Mouse (Mus musculus): Measurements from ENCODE around the gene Phactr3.
"Not testable (repeated sequence)": the region's sequence is repeated elsewhere in the genome, so short reads cannot be mapped to it uniquely, and the experiment has no call there.

Phactr3 gene

DNA sequence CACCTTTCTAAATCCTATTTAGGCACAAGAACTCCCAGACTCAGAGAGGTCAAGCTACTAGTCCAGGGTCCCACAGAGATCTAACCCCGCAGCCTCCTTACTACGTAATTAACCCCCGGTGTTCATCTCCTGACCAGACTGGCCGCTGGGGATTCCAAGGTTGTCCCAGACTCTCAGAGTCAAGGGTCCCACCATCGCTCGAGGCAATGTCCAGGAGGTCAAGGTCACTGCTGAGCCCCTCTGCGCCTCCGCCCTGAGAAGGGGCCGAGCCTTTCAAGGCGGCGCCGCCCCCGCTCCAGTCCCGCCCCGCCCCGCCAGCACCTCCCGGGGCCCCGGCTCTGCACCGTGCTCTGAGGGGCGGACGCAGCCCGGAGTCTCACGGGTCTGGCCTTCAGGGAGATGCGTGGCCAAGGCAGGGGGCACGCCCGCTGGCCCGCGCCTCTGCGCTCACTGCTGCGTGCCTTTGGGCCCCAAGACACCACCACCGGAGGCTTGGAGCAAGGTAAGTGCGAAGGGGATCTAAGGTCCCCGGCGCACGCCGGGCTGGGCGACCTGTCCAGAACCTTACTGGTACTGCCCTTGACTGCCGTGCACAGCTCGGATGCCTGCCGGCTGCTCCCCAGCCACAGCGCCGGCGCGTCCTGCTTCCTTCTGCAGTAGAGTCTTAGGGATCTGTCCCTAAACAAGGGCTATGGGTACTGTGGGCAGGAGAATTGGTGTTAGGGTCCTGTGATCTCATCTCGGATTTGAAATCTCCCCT lies at the start of gene Phactr3:
Phactr3 (plus strand) TSS at position 175 of the 760 bp plus-strand sequence.
- DNase-seq (ENCODE audit: low spot score), result no peak

DNA sequence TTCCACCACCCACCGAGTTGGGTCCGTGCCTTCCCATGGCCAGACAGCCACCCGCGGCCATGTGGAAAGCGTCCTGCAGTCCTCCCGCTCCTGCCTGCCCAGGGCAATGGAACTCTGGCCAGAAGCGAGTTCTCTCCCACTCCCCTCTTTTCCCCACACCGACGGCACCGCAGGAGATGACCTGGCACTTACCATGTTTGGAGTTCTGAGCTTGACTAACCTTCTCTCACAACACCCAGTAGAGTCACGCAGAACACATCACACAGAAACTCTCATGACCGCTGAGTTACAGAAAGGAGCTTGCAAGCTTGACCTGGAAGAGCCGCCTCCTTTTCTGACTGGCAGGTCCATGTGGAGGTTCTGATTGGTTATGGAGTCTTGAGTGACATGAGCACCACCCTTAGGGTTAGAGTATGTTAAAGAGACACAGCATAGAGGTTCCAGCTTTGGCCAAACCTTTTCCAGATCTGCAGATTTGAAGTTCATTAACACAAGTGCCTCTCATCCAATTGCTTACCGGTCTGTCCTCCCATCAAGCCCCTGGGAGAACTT lies 40.5 kb upstream of the Phactr3 start, which contains the start of gene Zfp931:
Zfp931 (minus strand) TSS at position 311 of the 552 bp plus-strand sequence.
- DNase-seq (ENCODE audit: low spot score), result not testable (repeated sequence)

DNA sequence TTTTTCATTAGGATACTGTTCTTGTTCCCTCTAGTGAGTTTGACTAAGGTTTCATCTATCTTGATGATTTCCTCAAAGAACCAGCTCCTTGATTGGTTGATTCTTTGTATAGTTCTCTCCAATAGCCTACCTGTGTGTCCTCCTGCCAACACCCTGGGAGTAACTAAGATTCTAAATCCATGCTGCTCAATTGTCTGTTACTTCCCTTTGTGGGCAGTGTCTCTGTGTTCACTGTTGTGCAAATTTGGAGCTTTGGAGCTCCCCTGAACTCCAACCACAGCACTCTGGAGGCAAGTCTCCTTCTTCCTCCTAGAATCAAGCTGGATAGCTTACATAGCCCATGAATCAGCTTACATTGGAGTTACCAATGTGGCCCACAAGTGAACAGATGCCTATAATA lies 29.2 kb upstream of the Phactr3 start:
- no peak for DNase-seq (ENCODE audit: low spot score)

DNA sequence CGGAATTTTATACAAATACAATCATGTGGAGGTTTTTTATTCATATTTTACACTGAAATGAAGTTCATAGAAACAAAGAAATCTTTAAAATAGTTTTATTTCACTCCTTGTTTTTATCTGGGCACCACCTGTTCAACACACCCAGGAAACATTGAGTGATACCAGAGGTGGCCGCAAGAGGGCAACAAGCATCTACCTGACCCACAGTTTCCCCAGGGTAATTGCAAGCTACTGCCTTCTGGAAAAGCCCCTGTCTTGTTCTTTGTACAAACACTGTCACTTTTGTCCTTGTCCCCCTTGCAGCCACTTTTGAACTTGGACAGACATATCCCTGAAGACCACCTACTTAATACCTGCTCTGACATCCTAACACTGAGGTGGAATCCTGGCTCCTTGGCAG lies 20.8 kb upstream of the Phactr3 start:
- DNase-seq (ENCODE audit: low spot score), result no peak

DNA sequence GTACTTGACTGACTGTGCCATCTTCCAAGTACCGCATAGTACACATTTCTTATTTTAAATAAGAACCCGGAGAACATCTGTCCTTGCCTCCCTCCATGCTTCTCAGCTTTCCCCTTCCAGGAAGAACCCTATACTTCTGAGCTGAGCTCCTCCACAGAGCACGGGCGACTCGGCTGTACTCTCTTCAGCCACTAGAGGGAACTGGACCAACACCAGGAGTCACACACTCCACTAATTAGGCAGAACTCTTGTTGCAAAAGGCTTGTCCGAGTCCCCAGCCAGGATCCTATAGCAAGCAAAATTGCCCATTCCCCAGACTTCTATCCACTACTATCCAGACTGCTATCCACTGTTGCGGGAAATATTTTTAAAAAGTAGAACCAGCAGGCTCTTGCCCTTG lies 16.8 kb upstream of the Phactr3 start:
- no peak for DNase-seq (ENCODE audit: low spot score)

DNA sequence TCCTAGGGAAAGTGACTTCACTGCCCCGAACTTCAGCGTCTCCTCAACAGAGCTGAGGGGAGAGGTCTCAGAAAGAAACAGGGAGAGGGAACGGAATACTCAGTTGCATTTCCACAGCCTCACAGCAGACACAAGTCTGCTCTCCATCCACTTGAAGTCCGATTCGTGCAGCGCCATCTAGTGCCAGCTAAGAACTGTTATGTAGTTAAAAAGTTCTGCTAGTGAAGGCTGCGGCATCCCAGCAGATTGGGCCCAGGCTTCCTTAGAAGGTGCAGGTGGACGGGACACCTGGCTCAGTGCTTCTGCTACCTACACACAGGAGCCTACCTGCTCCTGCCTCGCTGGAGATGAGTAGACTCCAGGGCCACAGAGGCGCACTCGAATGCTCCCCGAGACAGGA lies 829 bp upstream of the Phactr3 start:
- DNase-seq (ENCODE audit: low spot score), result no peak

DNA sequence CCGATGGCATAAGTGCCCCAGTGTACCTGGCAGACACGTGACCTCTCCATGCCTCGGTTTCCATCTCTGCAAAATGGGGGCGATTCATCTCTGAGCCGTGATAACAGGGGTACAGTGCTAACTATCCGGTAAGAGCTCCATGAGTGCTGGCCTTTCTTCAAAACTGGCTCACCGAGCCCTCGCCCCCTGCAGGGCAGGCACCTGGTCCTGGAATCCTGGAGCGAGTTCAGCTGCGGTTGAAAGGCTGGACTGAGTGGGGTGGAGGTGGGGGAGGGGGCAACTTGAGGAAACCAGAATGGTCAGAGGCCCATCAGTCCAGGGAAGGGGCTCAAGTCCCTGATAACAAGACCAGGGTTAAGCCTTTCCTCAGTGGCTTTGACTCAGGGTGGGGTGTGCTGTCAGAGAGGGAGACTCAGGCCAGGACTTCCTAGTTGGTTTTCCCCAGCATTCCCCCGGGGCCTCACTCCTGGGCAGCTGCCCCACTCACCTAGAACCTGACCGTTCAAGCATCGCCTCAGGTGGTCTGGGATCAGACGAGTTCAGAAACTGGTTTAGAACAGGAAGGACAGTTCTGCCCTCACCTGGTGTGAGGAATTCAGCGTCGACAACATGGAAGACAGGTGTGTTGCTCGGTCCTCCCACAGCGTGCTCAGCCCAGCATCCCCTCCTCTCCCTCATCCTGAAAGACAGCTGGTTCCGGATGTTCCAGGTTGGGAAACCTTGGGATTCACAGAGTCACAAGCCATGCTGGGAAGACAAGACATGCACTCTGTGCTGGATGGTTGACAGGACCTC lies 983 bp downstream of the Phactr3 start:
- no peak for DNase-seq (ENCODE audit: low spot score)

DNA sequence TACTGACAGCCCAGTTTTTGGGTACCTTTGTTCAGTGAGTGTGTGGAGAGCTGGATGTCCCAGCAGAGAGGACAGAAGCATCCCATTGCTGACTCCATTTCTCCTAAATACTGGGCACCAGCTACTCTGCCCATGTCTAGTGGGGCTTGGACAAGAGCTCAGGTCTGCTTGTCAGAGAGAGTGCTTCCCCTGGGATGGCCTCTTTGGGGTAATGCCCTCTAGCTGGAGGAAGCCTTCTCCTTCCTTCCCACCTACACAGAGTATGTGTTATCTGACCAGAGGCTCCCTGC lies 1.5 kb downstream of the Phactr3 start:
- no peak for DNase-seq (ENCODE audit: low spot score)

DNA sequence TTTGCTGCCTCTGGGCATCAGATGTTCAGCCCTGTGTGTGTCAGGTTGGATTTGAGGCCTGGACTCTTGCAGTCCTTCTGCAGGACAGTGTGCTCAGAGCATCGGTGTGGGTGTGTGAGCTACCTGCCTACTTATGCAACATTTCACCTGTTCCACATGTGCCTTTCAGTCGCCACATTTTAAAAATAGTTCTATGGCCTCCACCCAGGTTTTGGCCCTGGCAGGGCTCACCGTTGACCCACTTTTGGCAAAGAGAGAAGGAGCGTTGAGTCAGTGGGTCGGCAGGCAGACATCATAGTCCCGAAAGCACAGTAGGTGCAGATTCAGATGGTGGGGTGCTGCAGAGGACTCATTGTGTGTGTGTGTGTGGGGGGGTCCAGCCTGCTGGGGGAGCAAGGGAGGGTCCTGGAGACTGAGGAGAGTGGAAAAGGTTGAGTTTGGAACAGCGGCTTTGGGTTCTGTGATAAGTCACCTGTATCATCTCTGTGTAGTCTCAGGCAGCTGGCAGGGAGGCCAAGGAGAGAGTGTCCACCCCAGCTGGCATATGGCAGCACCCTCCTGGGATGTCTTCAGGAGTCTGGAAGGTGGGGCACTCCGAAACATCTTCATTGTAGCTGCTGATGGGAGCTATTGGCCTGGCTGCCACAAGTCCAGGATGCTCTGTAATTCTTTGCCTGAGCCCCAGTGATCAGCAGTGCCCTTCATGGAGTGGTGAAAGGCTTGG lies 2.0 kb downstream of the Phactr3 start:
- no peak for DNase-seq (ENCODE audit: low spot score)

DNA sequence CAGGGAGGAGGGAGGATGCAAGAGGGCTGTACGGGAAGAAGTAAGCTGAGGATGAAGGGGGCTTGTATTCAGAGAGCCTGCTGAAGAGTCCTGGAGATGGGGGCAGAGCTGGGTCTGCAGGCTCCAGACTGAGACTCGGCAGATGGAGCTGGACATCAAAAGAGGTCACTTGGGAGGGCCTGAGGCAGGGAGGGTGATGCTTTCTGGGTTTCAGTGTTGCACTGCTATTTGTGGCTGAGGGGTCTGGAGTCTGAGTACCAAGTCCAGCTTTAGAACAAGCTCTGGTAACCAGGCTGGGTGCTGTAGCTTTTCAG lies 2.6 kb downstream of the Phactr3 start:
- DNase-seq (ENCODE audit: low spot score), result no peak

DNA sequence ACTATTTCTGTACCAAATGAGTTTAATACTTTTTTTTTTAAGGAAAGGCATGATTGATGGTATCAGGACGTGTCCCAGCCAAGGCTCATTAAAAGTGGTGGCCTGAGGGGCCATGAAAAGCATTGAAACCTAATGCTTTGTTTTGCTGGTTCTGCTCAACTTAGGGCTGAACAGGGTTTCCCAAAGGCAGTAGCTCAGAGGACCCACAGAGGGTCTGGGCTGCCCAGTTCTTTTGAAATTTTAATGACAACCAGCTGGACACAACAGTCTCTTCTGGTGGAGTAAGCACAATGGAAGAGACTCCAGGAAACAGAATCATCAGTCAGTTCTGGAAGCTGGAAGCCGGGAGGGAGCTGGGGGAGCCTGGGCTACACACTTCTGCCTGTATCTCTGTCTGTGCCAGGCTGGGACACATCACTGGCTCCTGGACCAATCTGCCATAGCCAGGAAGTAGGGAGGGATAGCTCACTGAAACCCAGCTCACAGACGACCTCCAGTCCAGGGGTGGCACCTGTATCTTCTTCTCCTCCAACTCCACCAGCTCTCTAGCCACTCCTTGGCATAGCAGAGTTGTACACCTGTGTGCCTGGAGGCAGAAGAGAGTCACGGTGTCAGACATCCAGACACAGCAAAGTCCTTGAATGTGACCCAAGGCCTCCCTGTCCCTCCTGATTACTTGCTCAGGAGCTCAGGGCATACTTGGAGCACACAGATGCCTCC lies 3.3 kb downstream of the Phactr3 start:
- DNase-seq (ENCODE audit: low spot score), result no peak

DNA sequence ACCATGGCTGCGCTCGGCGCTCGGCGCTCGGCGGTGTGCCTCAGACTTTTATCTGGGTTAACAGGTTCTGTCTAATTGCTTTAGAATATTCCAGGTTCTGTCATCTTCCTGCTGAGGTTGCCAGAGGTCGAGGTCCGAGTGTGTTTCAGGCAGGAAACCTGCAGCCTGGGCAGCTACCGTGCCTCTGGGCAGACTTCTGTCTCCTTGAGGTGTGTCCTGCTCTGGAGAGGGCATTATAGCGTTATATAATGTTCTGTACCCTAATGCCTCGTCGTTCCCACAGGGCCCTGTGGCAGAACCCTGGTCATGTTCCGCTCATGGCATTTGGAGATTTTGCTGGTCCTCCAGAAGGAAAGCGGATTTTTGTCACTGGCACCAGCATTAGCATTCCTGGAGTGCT lies 4.7 kb downstream of the Phactr3 start:
- DNase-seq (ENCODE audit: low spot score), result no peak

DNA sequence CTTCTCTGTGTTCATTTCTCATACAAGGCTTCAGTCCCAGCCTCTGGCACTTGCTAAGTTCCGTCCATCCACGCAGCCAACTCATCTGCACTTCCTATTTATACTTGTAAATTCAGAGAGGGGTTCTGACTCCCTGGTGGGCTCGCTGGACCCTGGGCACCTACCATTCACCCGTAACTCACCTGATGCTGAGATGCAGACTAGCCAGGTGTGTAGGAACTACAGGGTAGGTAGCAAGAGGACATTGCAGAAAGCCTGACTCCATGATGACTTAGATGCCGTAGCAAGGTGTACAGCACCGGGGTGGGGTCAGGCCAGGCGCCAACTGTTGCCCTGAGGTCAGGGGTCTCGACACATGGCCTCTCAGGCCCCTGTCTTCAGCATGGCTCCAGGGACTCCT lies 6.7 kb downstream of the Phactr3 start:
- no peak for DNase-seq (ENCODE audit: low spot score)

DNA sequence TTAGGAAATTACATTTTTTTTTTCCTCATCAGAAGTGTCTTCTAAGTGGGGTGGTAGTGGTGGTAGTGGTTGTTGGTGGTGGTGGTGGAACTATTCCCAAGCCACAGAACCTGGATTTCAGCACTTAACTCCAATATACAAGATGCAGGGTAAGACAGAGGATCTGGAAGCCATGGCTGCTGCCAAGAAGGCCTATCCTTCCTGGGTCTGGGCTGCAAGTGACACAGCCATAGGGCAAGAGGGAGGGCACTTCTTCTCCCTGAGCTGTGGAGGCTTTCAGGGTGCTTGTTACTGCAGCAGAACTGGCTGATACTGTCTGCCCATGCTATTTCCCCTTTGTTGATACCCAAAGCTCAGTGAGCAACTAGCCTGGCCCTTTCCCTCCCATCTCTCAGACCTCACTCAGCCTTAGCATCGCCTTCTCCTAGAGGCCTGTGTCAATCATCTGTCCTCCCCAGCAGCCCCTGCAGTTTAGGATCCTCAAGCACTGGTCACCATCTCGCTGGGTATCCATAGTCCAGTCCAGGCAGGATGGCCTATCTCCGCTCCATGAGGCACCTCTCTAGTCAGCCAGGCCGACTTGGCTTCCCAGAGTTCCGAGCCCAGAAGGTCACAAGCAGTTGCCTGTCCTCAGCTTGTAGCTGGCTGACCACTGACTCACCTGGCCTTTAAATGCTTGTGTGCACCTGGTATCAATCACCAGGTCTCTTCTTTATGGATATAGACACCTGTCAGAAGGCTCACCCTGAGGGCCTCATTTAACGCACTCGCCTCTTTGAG lies 7.5 kb downstream of the Phactr3 start:
- no peak for DNase-seq (ENCODE audit: low spot score)

DNA sequence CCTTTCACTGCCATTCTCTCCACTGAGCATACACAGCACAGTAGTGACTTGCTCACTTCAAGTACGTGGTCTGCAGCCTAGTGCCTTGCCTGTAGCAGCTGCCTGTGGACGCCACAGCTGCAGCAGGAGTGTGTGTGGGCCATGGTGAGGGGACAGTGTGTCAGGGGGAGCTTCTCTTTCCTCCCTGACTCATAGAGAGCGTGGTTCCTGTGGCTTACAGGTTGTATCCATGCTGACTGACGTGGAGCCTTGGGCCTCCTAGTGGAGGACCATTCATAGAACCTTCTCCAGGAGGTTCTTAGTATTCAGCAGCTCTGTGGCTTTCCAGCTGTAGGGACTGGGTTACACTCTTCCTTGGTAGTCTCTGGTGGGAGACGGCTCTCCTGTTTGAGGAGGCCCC lies 9.8 kb downstream of the Phactr3 start:
- DNase-seq (ENCODE audit: low spot score), result no peak

DNA sequence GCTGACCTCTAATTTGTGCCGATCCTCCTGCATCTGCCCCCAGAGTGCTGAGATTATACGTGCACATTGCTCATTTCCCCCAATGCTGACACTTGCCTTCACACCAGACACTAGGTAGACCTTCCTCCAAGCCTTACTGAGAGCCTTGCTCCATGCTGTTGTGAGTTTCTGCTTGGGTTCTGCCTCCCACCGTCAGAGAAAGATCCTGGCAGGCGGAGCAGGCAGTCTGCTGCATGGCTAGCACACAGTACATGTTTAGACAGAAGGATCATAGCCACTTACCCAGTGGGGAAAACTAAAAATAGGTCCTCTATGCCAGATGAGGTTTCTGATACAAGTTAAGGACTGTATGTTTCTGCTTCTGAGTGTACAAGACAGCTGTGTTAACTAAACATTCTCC lies 10.4 kb downstream of the Phactr3 start:
- no peak for DNase-seq (ENCODE audit: low spot score)

DNA sequence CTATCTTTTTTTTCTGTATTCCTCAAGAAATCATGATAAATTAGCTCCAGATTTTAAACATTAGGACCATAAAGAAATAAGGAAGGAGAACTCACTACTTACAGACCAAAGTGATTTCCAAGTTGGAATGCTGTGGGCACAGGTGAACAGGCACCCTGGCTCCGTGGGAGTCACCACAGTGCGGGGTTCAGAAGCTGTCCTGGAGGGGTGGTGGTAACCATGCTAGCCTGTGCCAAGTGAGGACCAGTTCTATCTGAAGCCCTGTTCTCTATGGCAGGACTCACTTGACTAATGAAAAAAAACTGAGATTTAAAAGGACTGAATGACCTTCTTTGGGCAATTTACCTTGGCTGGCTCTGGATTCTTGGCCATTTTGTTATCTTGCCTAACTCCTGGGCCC lies 10.9 kb downstream of the Phactr3 start:
- DNase-seq (ENCODE audit: low spot score), result no peak

DNA sequence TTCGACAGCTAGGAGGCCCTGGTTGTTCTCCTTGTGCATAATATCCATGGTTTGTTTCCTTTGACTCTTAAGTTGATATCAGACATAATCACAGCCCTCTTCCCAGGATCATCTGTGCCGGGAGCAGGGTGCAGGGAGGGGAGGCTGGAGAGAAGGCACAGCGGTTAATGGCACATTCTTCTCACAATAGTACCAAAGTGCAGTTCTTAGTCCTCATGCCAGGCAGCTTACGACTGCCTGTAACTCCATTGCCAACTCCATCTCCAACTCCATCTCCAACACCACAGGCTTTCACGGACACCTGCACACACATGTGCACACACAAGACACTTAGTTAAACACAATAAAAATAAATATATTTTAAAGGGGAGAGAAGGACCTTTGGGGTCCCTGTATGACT lies 11.8 kb downstream of the Phactr3 start:
- DNase-seq (ENCODE audit: low spot score), result no peak

DNA sequence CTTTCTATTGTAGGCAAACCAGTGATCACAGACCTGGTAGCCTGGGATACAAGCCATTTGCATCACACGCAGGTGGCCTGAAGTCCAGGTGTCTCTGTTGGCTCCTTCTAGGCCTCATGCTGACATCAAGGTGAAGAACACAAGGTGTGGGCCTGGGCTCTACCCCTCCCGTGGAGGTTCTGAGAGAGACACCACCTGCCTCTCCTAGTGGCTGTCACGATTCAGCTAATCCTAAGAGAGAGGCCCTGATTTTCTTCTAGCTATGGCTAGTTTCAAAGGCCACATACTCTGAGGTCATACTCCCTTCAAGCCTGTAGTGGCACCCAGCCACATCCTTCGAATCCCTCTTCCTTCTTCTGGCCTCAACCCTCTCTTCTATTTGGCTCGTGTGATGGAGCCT lies 12.2 kb downstream of the Phactr3 start:
- no peak for DNase-seq (ENCODE audit: low spot score)

DNA sequence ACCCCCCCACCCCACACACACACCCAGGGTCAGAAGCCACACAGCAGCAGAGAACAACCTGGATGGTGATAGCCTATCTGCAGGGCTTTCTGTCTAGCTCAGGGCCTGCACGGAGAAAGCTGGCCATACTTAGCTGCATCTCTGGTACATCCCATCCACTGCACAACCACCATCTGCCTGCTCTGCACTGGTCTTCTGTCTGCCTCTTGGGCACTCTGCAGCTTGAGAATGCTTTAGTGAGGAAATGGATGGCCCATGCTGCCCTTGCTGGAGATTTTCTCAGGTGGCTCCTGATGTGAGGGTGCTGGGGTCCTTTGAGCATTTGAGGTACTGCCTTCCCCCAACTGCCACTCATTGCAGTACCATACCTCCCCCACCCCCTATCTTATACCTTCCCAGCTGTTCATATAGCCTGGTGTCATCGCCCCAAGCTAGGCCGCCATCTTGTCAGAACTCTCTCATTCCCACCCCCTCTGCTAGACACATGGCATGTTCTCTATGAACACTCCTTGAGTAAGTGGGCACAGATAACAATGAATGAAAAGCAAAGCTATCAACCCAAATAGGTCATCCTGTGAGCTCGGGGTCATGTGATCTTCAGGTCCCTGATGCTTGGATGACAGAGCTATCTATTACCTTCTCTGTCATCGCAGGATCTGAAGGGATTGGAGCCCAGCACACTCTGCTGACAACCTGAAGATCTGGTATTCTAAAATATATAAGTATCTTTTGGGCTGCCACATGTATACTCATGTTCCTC lies 13.0 kb downstream of the Phactr3 start:
- no peak for DNase-seq (ENCODE audit: low spot score)

DNA sequence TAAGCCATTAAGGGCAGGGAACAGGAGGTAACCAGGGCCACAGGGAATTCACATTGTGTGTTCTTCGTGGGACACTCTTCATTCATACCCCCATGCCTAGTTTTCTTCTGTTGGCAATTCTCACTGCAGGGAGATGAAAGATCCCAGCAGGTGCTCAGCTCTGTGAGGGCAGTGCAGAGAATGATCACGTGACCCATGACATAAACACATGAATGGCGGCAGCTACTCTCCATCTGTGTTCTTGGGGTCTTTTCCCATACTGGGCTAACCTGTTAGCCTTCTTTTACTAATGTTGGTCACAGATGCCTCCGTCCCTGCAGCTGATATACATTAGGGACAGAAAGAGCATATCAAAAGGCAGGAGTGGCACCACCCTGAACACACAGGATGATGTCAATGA lies 16.9 kb downstream of the Phactr3 start:
- no peak for DNase-seq (ENCODE audit: low spot score)

Data from ovary, postnatal 10 days (tissue).